Mouse (Mus musculus): ENCODE measurements around the gene Ccl27a.
"Not testable (repeated sequence)": the region's sequence is repeated elsewhere in the genome, so short reads cannot be mapped to it uniquely, and the experiment has no call there.

Gene Ccl27a

GRCm38 (mm10) chr4:41774002-41774401, at the start of gene Ccl27a:
TSS of gene Ccl27a (minus strand) at chr4:41774247.
- peaks cover 13% of the 10 kb centered on the region for H3K4me1 ChIP-seq (replicated peaks; ENCODE audit: low read depth, low read length)
- H3K27me3 ChIP-seq (ENCODE audit: insufficient read depth, low read length); H3K36me3 ChIP-seq (ENCODE audit: insufficient read depth, low read length); H3K9me3 ChIP-seq (ENCODE audit: low read length): not testable (repeated sequence)
- H3K4me3 ChIP-seq (replicated peaks; ENCODE audit: low read length) = peak within 1 kb of the TSS; percentile 74

DNA sequence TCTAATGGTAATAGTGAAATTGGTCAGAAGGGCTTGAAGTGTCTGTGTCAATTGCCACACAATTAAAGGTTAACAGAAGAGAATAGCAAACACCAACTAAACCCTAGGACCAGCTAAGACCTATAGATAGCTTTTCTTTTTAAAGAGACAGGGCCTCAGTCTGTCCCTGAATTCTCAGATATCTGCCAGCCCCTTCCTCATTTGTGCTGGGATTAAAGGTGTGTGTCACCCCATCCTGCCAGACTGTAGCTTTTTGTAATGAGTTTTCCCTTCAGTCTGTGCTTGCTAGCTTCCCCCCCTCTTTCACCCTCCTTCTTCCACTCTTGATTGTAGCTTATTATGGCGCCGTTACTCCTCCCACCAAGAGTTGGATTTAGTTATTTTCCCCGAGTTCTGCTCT, 9.2 kb upstream of the Ccl27a start:
- H3K4me1 ChIP-seq (replicated peaks; ENCODE audit: low read depth, low read length); H3K9me3 ChIP-seq (ENCODE audit: low read length); H3K36me3 ChIP-seq (ENCODE audit: insufficient read depth, low read length); H3K27me3 ChIP-seq (ENCODE audit: insufficient read depth, low read length); H3K4me3 ChIP-seq (replicated peaks; ENCODE audit: low read length): not testable (repeated sequence)

GRCm38 (mm10) chr4:41782711-41783110, 8.7 kb upstream of the Ccl27a start:
- not testable (repeated sequence) for H3K36me3 ChIP-seq (ENCODE audit: insufficient read depth, low read length); H3K4me3 ChIP-seq (replicated peaks; ENCODE audit: low read length); H3K4me1 ChIP-seq (replicated peaks; ENCODE audit: low read depth, low read length); H3K9me3 ChIP-seq (ENCODE audit: low read length); H3K27me3 ChIP-seq (ENCODE audit: insufficient read depth, low read length)

- not testable (repeated sequence) for H3K27me3 ChIP-seq (ENCODE audit: insufficient read depth, low read length); H3K9me3 ChIP-seq (ENCODE audit: low read length); H3K4me3 ChIP-seq (replicated peaks; ENCODE audit: low read length); H3K36me3 ChIP-seq (ENCODE audit: insufficient read depth, low read length); H3K4me1 ChIP-seq (replicated peaks; ENCODE audit: low read depth, low read length)
Measured at GRCm38 (mm10) chr4:41781748-41782485, 7.9 kb upstream of the Ccl27a start.

DNA sequence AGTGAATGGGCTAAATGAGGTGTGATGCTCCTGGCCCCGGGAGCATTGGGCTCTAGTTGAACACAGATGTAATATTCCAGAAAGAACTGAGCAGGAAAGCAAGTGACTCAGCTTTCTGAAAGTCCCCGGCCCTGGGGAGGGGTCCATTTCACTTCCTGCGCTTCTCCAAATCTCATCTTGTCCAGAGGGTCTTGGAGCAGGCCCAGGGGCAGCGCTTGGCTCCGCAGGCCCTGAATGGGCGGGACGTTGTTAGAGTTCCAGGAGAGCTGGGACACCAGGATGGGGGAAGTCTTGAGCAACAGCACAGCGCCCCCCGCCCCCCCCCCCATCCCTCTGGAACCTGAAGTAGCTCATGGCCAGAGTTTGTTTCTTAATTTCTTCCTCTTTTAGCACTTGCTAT, 7.2 kb upstream of the Ccl27a start:
- H3K4me3 ChIP-seq (replicated peaks; ENCODE audit: low read length); H3K9me3 ChIP-seq (ENCODE audit: low read length); H3K4me1 ChIP-seq (replicated peaks; ENCODE audit: low read depth, low read length); H3K36me3 ChIP-seq (ENCODE audit: insufficient read depth, low read length); H3K27me3 ChIP-seq (ENCODE audit: insufficient read depth, low read length): not testable (repeated sequence)

DNA sequence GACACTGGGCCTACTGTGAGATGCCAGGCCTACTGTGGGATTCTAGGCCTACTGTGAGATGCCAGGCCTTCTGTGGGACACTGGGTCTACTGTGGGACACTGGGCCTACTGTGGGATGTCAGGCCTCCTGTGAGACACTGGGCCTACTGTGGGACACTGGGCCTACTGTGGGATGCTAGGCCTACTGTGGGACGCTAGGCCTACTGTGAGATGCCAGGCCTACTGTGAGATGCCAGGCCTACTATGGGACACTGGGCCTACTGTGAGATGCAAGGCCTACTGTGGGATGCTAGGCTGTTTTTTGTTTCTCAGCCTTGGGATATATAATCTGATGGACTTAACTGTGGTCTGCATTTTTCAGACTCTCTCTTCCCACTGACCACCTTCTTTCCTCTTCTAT, 1.8 kb upstream of the Ccl27a start:
- not testable (repeated sequence) for H3K9me3 ChIP-seq (ENCODE audit: low read length); H3K4me3 ChIP-seq (replicated peaks; ENCODE audit: low read length); H3K36me3 ChIP-seq (ENCODE audit: insufficient read depth, low read length); H3K27me3 ChIP-seq (ENCODE audit: insufficient read depth, low read length)
- H3K4me1 ChIP-seq (replicated peaks; ENCODE audit: low read depth, low read length) = peaks cover 13% of the 10 kb centered on the region

DNA sequence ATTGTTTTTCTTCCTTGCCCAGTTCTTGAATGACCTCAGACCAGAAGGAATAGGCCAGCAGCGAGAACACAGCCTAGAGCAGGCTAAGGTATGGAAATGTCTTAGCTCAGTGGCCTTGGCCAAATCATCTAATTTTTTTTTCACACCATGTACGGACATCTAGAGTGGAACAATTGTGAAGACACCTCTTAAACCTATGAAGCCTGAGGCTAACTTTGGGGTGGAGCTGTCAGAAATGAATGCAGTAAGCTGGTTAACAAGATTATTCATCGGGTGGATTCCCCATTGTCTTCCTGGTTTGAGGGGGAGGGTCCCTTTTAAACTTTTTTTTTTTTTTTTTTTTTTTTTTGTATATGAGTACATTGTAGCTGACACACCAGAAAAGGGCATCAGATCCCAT, 459 bp upstream of the Ccl27a start:
- not testable (repeated sequence) for H3K27me3 ChIP-seq (ENCODE audit: insufficient read depth, low read length)
- H3K4me3 ChIP-seq (replicated peaks; ENCODE audit: low read length) = peak overlapping the region; percentile 74

GRCm38 (mm10) chr4:41773502-41773901, 545 bp downstream of the Ccl27a start:
- not testable (repeated sequence) for H3K27me3 ChIP-seq (ENCODE audit: insufficient read depth, low read length); H3K36me3 ChIP-seq (ENCODE audit: insufficient read depth, low read length); H3K9me3 ChIP-seq (ENCODE audit: low read length)
- H3K4me3 ChIP-seq (replicated peaks; ENCODE audit: low read length) = peak overlapping the region; percentile 74
- H3K4me1 ChIP-seq (replicated peaks; ENCODE audit: low read depth, low read length) = peaks cover 13% of the 10 kb centered on the region

More for the DNA sequence above, 459 bp upstream of the Ccl27a start:
- not testable (repeated sequence) for H3K9me3 ChIP-seq (ENCODE audit: low read length); H3K36me3 ChIP-seq (ENCODE audit: insufficient read depth, low read length)
- H3K4me1 ChIP-seq (replicated peaks; ENCODE audit: low read depth, low read length) = peaks cover 13% of the 10 kb centered on the region

- H3K36me3 ChIP-seq (ENCODE audit: insufficient read depth, low read length); H3K9me3 ChIP-seq (ENCODE audit: low read length); H3K27me3 ChIP-seq (ENCODE audit: insufficient read depth, low read length): not testable (repeated sequence)
- peaks cover 13% of the 10 kb centered on the region for H3K4me1 ChIP-seq (replicated peaks; ENCODE audit: low read depth, low read length)
- H3K4me3 ChIP-seq (replicated peaks; ENCODE audit: low read length) = peak overlapping the region; percentile 46; the same call in 1 of the 2 replicates
Measured at GRCm38 (mm10) chr4:41772946-41773345, 1.1 kb downstream of the Ccl27a start.

GRCm38 (mm10) chr4:41767301-41767700, 6.7 kb downstream of the Ccl27a start:
- not testable (repeated sequence) for H3K27me3 ChIP-seq (ENCODE audit: insufficient read depth, low read length); H3K36me3 ChIP-seq (ENCODE audit: insufficient read depth, low read length); H3K4me3 ChIP-seq (replicated peaks; ENCODE audit: low read length); H3K9me3 ChIP-seq (ENCODE audit: low read length)
- H3K4me1 ChIP-seq (replicated peaks; ENCODE audit: low read depth, low read length) = peaks cover 11% of the 10 kb centered on the region

DNA sequence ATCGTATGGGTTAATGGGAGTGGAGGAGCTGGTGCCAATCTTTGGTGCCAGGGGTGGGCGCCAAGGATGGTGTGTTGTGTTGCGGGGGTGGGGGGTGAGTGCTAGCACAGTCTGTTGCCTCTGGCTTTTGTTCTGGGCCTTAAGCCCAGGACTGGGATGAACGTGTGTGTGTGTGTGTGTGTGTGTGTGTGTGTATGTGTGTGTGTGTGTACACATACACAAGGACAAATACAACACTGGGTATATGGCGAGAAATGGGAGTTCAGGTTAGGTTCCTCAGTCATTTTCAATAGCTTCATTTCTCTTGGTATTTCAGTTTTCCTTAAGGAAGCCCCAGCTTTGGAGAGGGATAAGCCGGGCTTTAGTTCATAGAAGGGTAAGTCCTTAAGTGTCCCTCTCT, 10.9 kb downstream of the Ccl27a start:
- not testable (repeated sequence) for H3K4me3 ChIP-seq (replicated peaks; ENCODE audit: low read length); H3K9me3 ChIP-seq (ENCODE audit: low read length); H3K27me3 ChIP-seq (ENCODE audit: insufficient read depth, low read length)
- Histone ChIP-seq H3K4me1 (replicated peaks; ENCODE audit: low read depth, low read length) (peaks cover 48% of the 10 kb centered on the region), H3K36me3 (ENCODE audit: insufficient read depth, low read length) (peaks cover 13% of the 10 kb centered on the region)

GRCm38 (mm10) chr4:41762688-41763114, 11.3 kb downstream of the Ccl27a start:
- not testable (repeated sequence) for H3K27me3 ChIP-seq (ENCODE audit: insufficient read depth, low read length); H3K9me3 ChIP-seq (ENCODE audit: low read length)
- Histone ChIP-seq H3K4me1 (replicated peaks; ENCODE audit: low read depth, low read length) (peaks cover 53% of the 10 kb centered on the region), H3K4me3 (replicated peaks; ENCODE audit: low read length) (peak overlapping the region; percentile 67), H3K36me3 (ENCODE audit: insufficient read depth, low read length) (peaks cover 18% of the 10 kb centered on the region)

Data from E14TG2a.4 (cell line).